Mouse (Mus musculus) kidney, embryonic 16.5 days (tissue): ENCODE results near the gene Bhlha9. TPM values are rescaled to one million over a fixed set of nuclear protein-coding genes. Genes with fewer than 3 reads are reported as not detected.

Experiments
- polyA plus RNA-seq: library from polyadenylated mRNA; unstranded; fragments of >200 nt; fragmentation: Nextera tagmentation; extraction: Ambion mirVana; gene quantifications from 2 replicates; pipeline ENCODE4 v1.2.1, GENCODE M21; 2015

Gene Bhlha9
- polyA plus RNA-seq, 1 experiment from 2014 or later = 0.17 TPM

Other genes starting within 250 kb of the Bhlha9 start
- 40.4 and 41.0 TPM in 2 replicates for gene Abr, start 50.2 kb upstream of the Bhlha9 start, polyA plus RNA-seq
- 2.0 and 2.2 TPM in 2 replicates for gene Trarg1, start 7.3 kb downstream of the Bhlha9 start, polyA plus RNA-seq
- gene Gosr1, start 91.1 kb downstream of the Bhlha9 start, polyA plus RNA-seq = 34.0 and 34.8 TPM in 2 replicates
- gene Cpd, start 174.5 kb downstream of the Bhlha9 start, polyA plus RNA-seq = 12.3 and 13.9 TPM in 2 replicates
- gene Tmigd1, start 229.7 kb downstream of the Bhlha9 start, polyA plus RNA-seq = 3.2 and 4.1 TPM in 2 replicates